Mouse (Mus musculus): ENCODE results near the gene Sept5. TPM values are rescaled to one million over a fixed set of nuclear protein-coding genes. Genes with fewer than 3 reads are reported as not detected.
A peak's percentile ranks its signal among the peaks of the same experiment; 100 is the strongest.

Sept5 gene
- 1 to 10 TPM in 1 of 2 experiments, under 1 TPM in 1; 0.36 to 1.5 TPM for polyA plus RNA-seq (2017; shearing (Covaris generic))

GRCm38 (mm10) chr16:18629390-18630231 is at the start of gene Sept5:
Gene Sept5, minus strand, starts transcription at chr16:18629954.
- no peak for ATAC-seq

GRCm38 (mm10) chr16:18679112-18679511 is 49.4 kb upstream of the Sept5 start:
- ATAC-seq, result no peak

GRCm38 (mm10) chr16:18677746-18678679 is 48.3 kb upstream of the Sept5 start:
- ATAC-seq, result peak; percentile 58

GRCm38 (mm10) chr16:18673005-18673404 is 43.3 kb upstream of the Sept5 start:
- ATAC-seq, result no peak

- ATAC-seq, result no peak
Observed at GRCm38 (mm10) chr16:18672027-18672426, 42.3 kb upstream of the Sept5 start.

GRCm38 (mm10) chr16:18669914-18670313 is 40.2 kb upstream of the Sept5 start:
- ATAC-seq, result no peak

GRCm38 (mm10) chr16:18658597-18658996 is 28.8 kb upstream of the Sept5 start:
- ATAC-seq, result no peak

GRCm38 (mm10) chr16:18655372-18656098 is 25.8 kb upstream of the Sept5 start:
- ATAC-seq, result no peak

- no peak for ATAC-seq
Observed at GRCm38 (mm10) chr16:18653290-18654160, 23.8 kb upstream of the Sept5 start.

GRCm38 (mm10) chr16:18649126-18649525 is 19.4 kb upstream of the Sept5 start:
- ATAC-seq, result no peak

GRCm38 (mm10) chr16:18645329-18645728 is 15.6 kb upstream of the Sept5 start:
- no peak for ATAC-seq

- ATAC-seq, result no peak
Observed at GRCm38 (mm10) chr16:18644485-18644884, 14.7 kb upstream of the Sept5 start.

GRCm38 (mm10) chr16:18643406-18643998 is 13.7 kb upstream of the Sept5 start:
- no peak for ATAC-seq

GRCm38 (mm10) chr16:18642897-18643296 is 13.1 kb upstream of the Sept5 start:
- no peak for ATAC-seq

GRCm38 (mm10) chr16:18642291-18642690 is 12.5 kb upstream of the Sept5 start:
- ATAC-seq, result no peak

- ATAC-seq, result no peak
Observed at GRCm38 (mm10) chr16:18639382-18639929, 9.7 kb upstream of the Sept5 start.

- ATAC-seq, result no peak
Observed at GRCm38 (mm10) chr16:18638396-18638795, 8.6 kb upstream of the Sept5 start.

GRCm38 (mm10) chr16:18636804-18637203 is 7.0 kb upstream of the Sept5 start:
- ATAC-seq, result no peak

GRCm38 (mm10) chr16:18636401-18636800 is 6.6 kb upstream of the Sept5 start:
- no peak for ATAC-seq

GRCm38 (mm10) chr16:18633333-18633732 is 3.6 kb upstream of the Sept5 start:
- ATAC-seq, result no peak

GRCm38 (mm10) chr16:18632816-18633215 is 3.1 kb upstream of the Sept5 start:
- ATAC-seq, result no peak

Data from CD4-positive, CD25-positive, alpha-beta regulatory T cell, adult 4 months (primary cell).